Mouse (Mus musculus): ENCODE measurements at regions not wholly inside any gene's neighbourhood (a gene's known extent, or its start where the extent isn't known, plus 50 kb on each side); places are given as distances from the start of the nearest gene placed in this dataset.

DNA sequence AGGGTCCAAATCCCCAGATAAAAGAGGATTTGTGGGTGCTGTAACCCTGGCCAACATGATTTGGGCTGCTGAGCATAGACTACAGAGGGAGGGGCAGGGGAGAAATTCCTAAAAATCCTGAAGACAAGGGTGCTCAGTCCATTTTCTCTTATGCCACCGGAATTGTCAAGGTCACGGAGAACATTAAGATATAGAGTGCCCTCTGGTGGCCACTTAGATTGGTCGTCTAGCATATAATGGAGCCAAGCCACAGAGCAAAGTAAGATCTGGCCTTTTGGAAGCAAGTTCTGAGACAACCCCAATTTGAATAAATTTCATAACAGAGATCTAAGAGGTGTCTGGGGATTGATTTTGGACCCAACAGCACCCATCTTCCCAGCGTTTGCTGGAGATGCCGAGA, 250.0 kb downstream of the Prr32 start:
- peak; percentile 0 for DNase-seq (ENCODE audit: low read depth)

Measured in induced T-regulatory cell, adult 2 months (primary cell).